Mouse (Mus musculus) inflammation-experienced regulatory T-cells, adult 6 months (primary cell): ENCODE data around the gene Map6. TPM values are rescaled to one million over a fixed set of nuclear protein-coding genes. Genes with fewer than 3 reads are reported as not detected.
"Not testable (repeated sequence)": the region's sequence is repeated elsewhere in the genome, so short reads cannot be mapped to it uniquely, and the experiment has no call there.

Source experiments
- ATAC-seq: one replicate; pipeline ENCODE4 v1.8.0; 2017
- polyA plus RNA-seq, 3 experiments: library from polyadenylated mRNA; unstranded; fragments of 100-300 nt; shearing (Covaris generic); gene quantifications; one replicate each; pipeline ENCODE4 v1.2.1; 2017

The Map6 gene
- polyA plus RNA-seq, 3 experiments from 2014 or later: 3.1 to 5.6 (median 3.2) TPM

GRCm38 (mm10) chr7:99360021-99360802, 93.0 kb downstream of the Map6 start:
- no peak for ATAC-seq

GRCm38 (mm10) chr7:99360803-99361414, 93.7 kb downstream of the Map6 start:
- ATAC-seq: no peak

GRCm38 (mm10) chr7:99362137-99362536, 94.9 kb downstream of the Map6 start:
- ATAC-seq: no peak

GRCm38 (mm10) chr7:99365069-99365468, 97.8 kb downstream of the Map6 start:
- ATAC-seq: no peak

- ATAC-seq: no peak
These were observed 99.5 kb downstream of the Map6 start for GRCm38 (mm10) chr7:99366716-99367115.

- not testable (repeated sequence) for ATAC-seq
These were observed 107.1 kb downstream of the Map6 start for GRCm38 (mm10) chr7:99374325-99374724.

- peak; percentile 75 for ATAC-seq
These were observed 108.2 kb downstream of the Map6 start for GRCm38 (mm10) chr7:99375455-99375854.

- ATAC-seq: no peak
These were observed 111.6 kb downstream of the Map6 start for GRCm38 (mm10) chr7:99378870-99379269.

GRCm38 (mm10) chr7:99380491-99381213, 113.4 kb downstream of the Map6 start:
- peak; percentile 46 for ATAC-seq

GRCm38 (mm10) chr7:99381214-99382087, 114.2 kb downstream of the Map6 start, which contains the start of gene Gdpd5:
TSS of gene Gdpd5 (plus strand) at chr7:99381414.
- peak; percentile 91 for ATAC-seq

- no peak for ATAC-seq
These were observed 115.1 kb downstream of the Map6 start for GRCm38 (mm10) chr7:99382088-99383000.

GRCm38 (mm10) chr7:99383246-99383645, 116.0 kb downstream of the Map6 start:
- ATAC-seq: no peak

GRCm38 (mm10) chr7:99384101-99384611, 116.9 kb downstream of the Map6 start:
- ATAC-seq: no peak

GRCm38 (mm10) chr7:99386030-99386429, 118.8 kb downstream of the Map6 start:
- no peak for ATAC-seq

Other genes starting within 250 kb of the Map6 start
- gene Uvrag, start 126.3 kb upstream of the Map6 start, polyA plus RNA-seq: 1 to 10 TPM; 5.7 to 9.7 (median 7.0) TPM
- 1 to 10 TPM in 1 of 3 experiments, under 1 TPM in 2; 0.54 to 1.8 (median 0.91) TPM for gene Dgat2, start 84.7 kb upstream of the Map6 start, polyA plus RNA-seq
- not detected for gene Mogat2, start 28.8 kb upstream of the Map6 start, polyA plus RNA-seq
- gene Serpinh1, start 85.8 kb downstream of the Map6 start, polyA plus RNA-seq: not detected
- 10 to 100 TPM; 15.1 to 29.0 (median 17.5) TPM for gene Gdpd5, start 114.0 kb downstream of the Map6 start, polyA plus RNA-seq
- under 1 TPM in 1 of 3 experiments, not detected in 2; 0.52 TPM for gene Klhl35, start 198.6 kb downstream of the Map6 start, polyA plus RNA-seq
- gene Rps3, start 216.3 kb downstream of the Map6 start, polyA plus RNA-seq: 1,000 to 10,000 TPM; 2,539 to 3,992 (median 2,708) TPM